Mouse (Mus musculus) kidney, adult 2 months (tissue): ENCODE data around the gene Naip2. TPM values are rescaled to one million over a fixed set of nuclear protein-coding genes. Genes with fewer than 3 reads are reported as not detected.

Experiments used
- DNase-seq: peaks from one replicate; pipeline ENCODE4 v3.0.0; 2021
- H3K27ac ChIP-seq: fragments of 200-500 bp; 2 replicates; pipeline ENCODE4 v1.5.1; 2012; ENCODE audit warnings: low read depth, low read length, control low read depth, inconsistent platforms; ENCODE audit not compliant: insufficient read depth
- H3K27me3 ChIP-seq: fragments of 200-500 bp; replicated peaks from 2 replicates; pipeline ENCODE4 v1.6.1; 2012; ENCODE audit warnings: mild to moderate bottlenecking, moderate library complexity, low read length, inconsistent platforms; ENCODE audit not compliant: control insufficient read depth, insufficient read depth
- H3K36me3 ChIP-seq: fragments of 200-500 bp; 2 replicates; pipeline ENCODE4 v1.6.1; 2012; ENCODE audit warnings: mild to moderate bottlenecking, moderate library complexity, low read length, inconsistent platforms; ENCODE audit not compliant: control insufficient read depth, insufficient read depth
- H3K4me1 ChIP-seq: fragments of 200-500 bp; 2 replicates; pipeline ENCODE4 v1.6.1; 2011; ENCODE audit warnings: low read length; ENCODE audit not compliant: control insufficient read depth, insufficient read depth
- H3K4me3 ChIP-seq: fragments of 200-500 bp; 2 replicates; pipeline ENCODE4 v1.5.1; 2011; ENCODE audit warnings: mild to moderate bottlenecking, low read depth, low read length, control low read depth; ENCODE audit not compliant: insufficient read depth
- CTCF ChIP-seq: fragments of 200-500 bp; conservative IDR thresholded peaks from 2 replicates; pipeline ENCODE4 v1.5.1; 2011; ENCODE audit warnings: low read depth, mild to moderate bottlenecking, control low read depth, low read length, moderate library complexity, mixed read lengths; ENCODE audit not compliant: insufficient read depth, insufficient read length
- POLR2A ChIP-seq: fragments of 200-500 bp; IDR thresholded peaks from one replicate; pipeline ENCODE4 v1.6.1; 2011; ENCODE audit warnings: low read depth, low read length, control low read depth
- WGBS: fragments of 180-500 bp; shearing (Covaris S2); methylation state at CpG from one replicate; pipeline ENCODE4 v1.1.7; 2018; 5-methylcytosine and 5-hydroxymethylcytosine counted together
- polyA plus RNA-seq: library from polyadenylated mRNA; depleted of rRNA; stranded (reverse); fragments of >200 nt; gene quantifications from 2 replicates; pipeline ENCODE4 v1.2.3, GENCODE M21; 2012; rRNA removed

Naip2 gene
- polyA plus RNA-seq, 1 experiment: 1.0 TPM

GRCm38 (mm10) chr13:100103748-100104254 lies 98.1 kb downstream of the Naip2 start, which contains the start of gene Bdp1:
TSS of gene Bdp1 (minus strand) at chr13:100104070.
- WGBS: under 1% methylated on average over 44 of the region's 44 CpGs
- peak within 1 kb of the TSS; percentile 70 for H3K27ac ChIP-seq

DNA sequence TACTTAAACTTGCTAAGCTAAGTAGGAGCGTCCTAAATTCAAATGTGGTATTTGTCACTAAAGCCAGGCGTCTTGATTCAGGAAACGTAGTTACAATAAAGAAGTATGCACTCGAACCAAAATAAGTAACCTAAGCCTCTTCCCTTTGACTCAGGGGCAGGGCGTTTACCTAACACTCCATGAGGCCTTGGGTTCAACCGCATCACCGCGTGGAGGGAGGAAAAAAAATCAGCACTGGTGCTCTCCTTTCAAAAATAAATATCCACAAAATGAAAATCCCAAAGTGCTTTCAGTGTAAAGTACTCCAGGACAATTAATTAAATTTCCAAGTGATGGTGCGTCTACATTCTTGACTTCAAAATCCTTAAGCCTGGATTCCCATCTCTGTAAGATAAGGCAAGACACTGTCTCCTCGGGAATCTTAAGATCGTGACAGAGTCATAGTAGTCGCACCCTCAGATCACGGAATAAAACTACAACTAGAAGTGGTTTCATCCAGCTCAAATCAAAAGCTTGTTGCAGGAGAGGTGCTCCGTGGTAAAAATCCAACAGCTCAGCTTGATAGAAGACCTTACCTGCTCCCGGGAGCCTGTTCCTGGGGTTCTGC lies 98.7 kb downstream of the Naip2 start:
- 2% methylated on average over 15 of the region's 15 CpGs for WGBS
- Histone ChIP-seq H3K27me3 (no peaks in the 10 kb centered on the region), H3K4me1 (peaks cover 11% of the 10 kb centered on the region), H3K27ac (peak overlapping the region; percentile 70), H3K36me3 (no peaks in the 10 kb centered on the region), H3K4me3 (peak overlapping the region; percentile 85)
- TF ChIP-seq CTCF (no peak), POLR2A (no peak)
- no peak for DNase-seq

More at GRCm38 (mm10) chr13:100103748-100104254, 98.1 kb downstream of the Naip2 start, which contains the start of gene Bdp1:
- no peaks in the 10 kb centered on the region for H3K36me3 ChIP-seq
- no peaks in the 10 kb centered on the region for H3K27me3 ChIP-seq
- peaks cover 11% of the 10 kb centered on the region for H3K4me1 ChIP-seq
- peak within 1 kb of the TSS; percentile 85 for H3K4me3 ChIP-seq
- no peak for TF ChIP-seq POLR2A
- TF ChIP-seq CTCF: no peak
- peak; percentile 96 for DNase-seq

- no peak overlapping the region for H3K27ac ChIP-seq
- no peaks in the 10 kb centered on the region for H3K27me3 ChIP-seq
- H3K36me3 ChIP-seq: peaks cover 2% of the 10 kb centered on the region
- WGBS: 92% methylated on average over 6 of the region's 6 CpGs
- peaks cover 11% of the 10 kb centered on the region for H3K4me1 ChIP-seq
- no peak for DNase-seq
- TF ChIP-seq POLR2A (no peak), CTCF (no peak)
- no peak overlapping the region for H3K4me3 ChIP-seq
These were observed 103.1 kb downstream of the Naip2 start for GRCm38 (mm10) chr13:100098808-100099207.

Other genes with a start within 250 kb of the Naip2 start
- 73.5 and 79.5 TPM in 2 replicates for gene Mccc2, start 186.5 kb downstream of the Naip2 start, polyA plus RNA-seq
- 1.6 and 2.2 TPM in 2 replicates for gene Bdp1, start 98.0 kb downstream of the Naip2 start, polyA plus RNA-seq
- gene Serf1, start 94.1 kb downstream of the Naip2 start, polyA plus RNA-seq: 8.3 and 11.5 TPM in 2 replicates
- 10.7 and 14.3 TPM in 2 replicates for gene Smn1, start 77.2 kb downstream of the Naip2 start, polyA plus RNA-seq
- gene Naip5, start 44.2 kb upstream of the Naip2 start, polyA plus RNA-seq: 0.42 and 0.84 TPM in 2 replicates
- gene Naip6, start 115.6 kb upstream of the Naip2 start, polyA plus RNA-seq: 0.30 and 0.47 TPM in 2 replicates